16 mouse cellular contexts compared by ENCODE assay signal in the genomic region with DNA sequence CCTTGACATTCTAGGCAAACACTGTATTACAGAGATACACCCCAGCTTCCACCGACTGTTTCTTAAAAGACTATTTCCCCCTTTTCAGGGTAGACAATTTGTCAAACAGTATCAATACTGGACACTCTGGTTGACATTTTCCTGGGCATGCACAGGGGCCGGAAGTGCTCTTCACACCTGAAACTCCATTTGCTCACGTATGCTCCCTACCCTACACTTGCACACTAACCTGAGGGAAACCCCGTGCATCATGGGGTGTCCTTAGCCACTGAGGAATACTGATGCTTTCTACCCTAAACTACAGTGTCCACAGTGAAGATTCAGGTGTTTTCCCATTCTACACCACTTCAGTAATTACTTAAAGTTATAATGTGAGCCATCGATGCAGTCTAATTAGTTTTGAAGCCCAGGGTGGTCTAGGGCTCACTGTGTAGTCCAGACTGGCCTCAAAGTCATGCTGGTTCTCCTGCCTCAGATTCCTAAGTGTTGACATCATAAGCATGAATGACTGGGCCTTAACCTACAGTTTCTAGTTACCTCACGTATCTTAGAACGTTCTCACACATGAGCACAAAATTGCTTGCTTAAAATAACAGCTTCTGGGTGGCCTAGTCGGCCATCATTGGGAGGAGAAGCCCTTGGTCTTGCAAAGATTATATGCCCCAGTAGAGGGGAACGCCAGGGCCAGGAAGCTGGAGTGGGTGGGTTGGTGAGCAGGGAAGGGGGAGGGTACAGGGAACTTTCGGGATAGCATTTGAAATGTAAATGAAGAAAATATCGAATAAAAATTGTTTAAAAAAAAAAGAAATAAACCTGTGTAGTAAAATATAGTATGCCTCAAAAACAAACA. TPM values are rescaled to one million over a fixed set of nuclear protein-coding genes. Genes with fewer than 3 reads are reported as not detected.
DNase-seq lines count a peak whose midpoint lies in the region; ATAC-seq and TF ChIP-seq lines count a peak whose summit lies in the region.
"Had no signal": no experiment of that assay in that cellular context is flagged by ENCODE, and none has a peak within 500 bp of the region (broad histone marks: within the 10 kb centered on the region; RNA-seq: fewer than 3 reads in every experiment).

No protein-coding gene starts in this region.

- H3K79me2 ChIP-seq in myocyte (ENCODE audit: control insufficient read depth, insufficient read depth) = no peaks in the 10 kb centered on the region

- TF ChIP-seq POLR2A in myocyte (IDR thresholded peaks at IDR 0.05; ENCODE audit: insufficient read length, low read depth) = no peak

- peak overlapping the region; percentile 83 for H3K27ac ChIP-seq in heart, embryonic 16.5 days (ENCODE audit: low read length)
- H3K27ac ChIP-seq in lung, embryonic 14.5 days (ENCODE audit: low read depth) = no peak overlapping the region
- H3K27ac ChIP-seq: intestine, embryonic 15.5 days; neural tube, embryonic 12.5 days had no signal

- DNase-seq in heart, postnatal 14 days = no peak
- DNase-seq in lung, embryonic 14.5 days = peak; percentile 11
- DNase-seq in lung, postnatal 10 days = no peak
- peak; percentile 75 for DNase-seq in R1 (ENCODE audit: low read depth, low spot score)

- H3K9ac ChIP-seq in heart, embryonic 16.5 days (ENCODE audit: low read length) = no peak overlapping the region; the same call in 1 of the 2 replicates
- H3K9ac ChIP-seq in lung, embryonic 14.5 days = no peak overlapping the region
- H3K9ac ChIP-seq: intestine, embryonic 15.5 days; neural tube, embryonic 12.5 days; stomach, embryonic 15.5 days had no signal

- H3ac ChIP-seq in myocyte (ENCODE audit: control insufficient read depth, insufficient read length) = no peak overlapping the region

- intact Hi-C loops in heart, postnatal 14 days (cut with DNase I) = no loop called here

- H3K4me1 ChIP-seq in heart, embryonic 16.5 days (ENCODE audit: control insufficient read depth, insufficient read depth, low read length) = peaks cover 34% of the 10 kb centered on the region
- H3K4me1 ChIP-seq in lung, embryonic 14.5 days (ENCODE audit: insufficient read depth) = peaks cover 6% of the 10 kb centered on the region; the same call in 1 of the 2 replicates
- H3K4me1 ChIP-seq: intestine, embryonic 15.5 days; neural tube, embryonic 12.5 days; stomach, embryonic 15.5 days had no signal

- no peaks in the 10 kb centered on the region for H3K9me3 ChIP-seq in heart, embryonic 16.5 days (replicated peaks; ENCODE audit: control insufficient read depth, low read length)
- H3K9me3 ChIP-seq in lung, embryonic 14.5 days (ENCODE audit: low read depth, low read length) = no peaks in the 10 kb centered on the region
- H3K9me3 ChIP-seq: intestine, embryonic 15.5 days; neural tube, embryonic 12.5 days; stomach, embryonic 15.5 days had no signal

- no peak overlapping the region for H3K4me3 ChIP-seq in heart, embryonic 16.5 days (ENCODE audit: low read length)
- no peak overlapping the region for H3K4me3 ChIP-seq in lung, embryonic 14.5 days (ENCODE audit: low read depth, low read length)
- no peak overlapping the region for H3K4me3 ChIP-seq in myocyte
- H3K4me3 ChIP-seq: erythroblast, embryonic 14.5 days; intestine, embryonic 15.5 days; neural tube, embryonic 12.5 days; stomach, embryonic 15.5 days had no signal

- TF ChIP-seq CTCF in lung, embryonic 14.5 days (IDR thresholded peaks at IDR 0.05; ENCODE audit: low read depth) = no peak

- H3K4me2 ChIP-seq in heart, embryonic 16.5 days (ENCODE audit: low read depth, low read length) = no peak overlapping the region
- H3K4me2 ChIP-seq in lung, embryonic 14.5 days = no peak overlapping the region
- peak overlapping the region; percentile 36 for H3K4me2 ChIP-seq in myocyte (ENCODE audit: low read depth)
- H3K4me2 ChIP-seq: intestine, embryonic 15.5 days; neural tube, embryonic 12.5 days; stomach, embryonic 15.5 days had no signal

- no peaks in the 10 kb centered on the region for H3K27me3 ChIP-seq in heart, embryonic 16.5 days (ENCODE audit: control insufficient read depth, insufficient read depth, low read length)
- H3K27me3 ChIP-seq in lung, embryonic 14.5 days (ENCODE audit: insufficient read depth, low read length) = no peaks in the 10 kb centered on the region
- no peaks in the 10 kb centered on the region for H3K27me3 ChIP-seq in myocyte (ENCODE audit: control insufficient read depth, insufficient read depth, insufficient read length)
- H3K27me3 ChIP-seq: intestine, embryonic 15.5 days; neural tube, embryonic 12.5 days; stomach, embryonic 15.5 days had no signal

- ATAC-seq in heart, embryonic 16.5 days (replicated peaks; ENCODE audit: extremely low read depth, insufficient read depth, low FRiP score) = no peak
- ATAC-seq in lung, embryonic 14.5 days (ENCODE audit: insufficient read depth) = peak; percentile 35; the same call in 1 of the 2 replicates
- ATAC-seq in erythroid progenitor cell, adult 5-6 weeks (replicated peaks; ENCODE audit: low FRiP score, poor library complexity, severe bottlenecking) = no peak

- H3K36me3 ChIP-seq in heart, embryonic 16.5 days (ENCODE audit: control insufficient read depth, insufficient read depth) = no peaks in the 10 kb centered on the region
- H3K36me3 ChIP-seq in lung, embryonic 14.5 days (ENCODE audit: insufficient read depth) = no peaks in the 10 kb centered on the region
- no peaks in the 10 kb centered on the region for H3K36me3 ChIP-seq in myocyte (ENCODE audit: control insufficient read depth, insufficient read depth)
- H3K36me3 ChIP-seq: intestine, embryonic 15.5 days; neural tube, embryonic 12.5 days; stomach, embryonic 15.5 days had no signal

- WGBS in heart, embryonic 16.5 days = 57% methylated on average over 11 of the region's 11 CpGs
- WGBS in lung, embryonic 14.5 days = 67% methylated on average over 11 of the region's 11 CpGs

TF ChIP-seq in myocyte, 11 proteins besides CTCF, POLR2A, EP300 and RAD21:
- no peak for TF ChIP-seq MAX (IDR thresholded peaks at IDR 0.05; ENCODE audit: low read depth)
- no peak for TF ChIP-seq TCF12 (IDR thresholded peaks at IDR 0.05; ENCODE audit: insufficient read depth, poor library complexity, severe bottlenecking)
- no peak for TF ChIP-seq REST (IDR thresholded peaks at IDR 0.05; ENCODE audit: insufficient read depth, insufficient read length)

RNA-seq across cellular contexts. Expression of gene Kat2b, which starts 30.5 kb away (rescaled TPM):
- polyA plus RNA-seq in heart, embryonic 16.5 days (2015; fragmentation: Nextera tagmentation; extraction: Ambion mirVana) = 10.7 and 12.1 TPM in 2 replicates
- 10 to 100 TPM; 73.5 to 91.5 TPM for total RNA-seq in heart, postnatal 14 days (2021)
- 5.2 and 5.6 TPM in 2 replicates for polyA plus RNA-seq in lung, embryonic 14.5 days (2014; fragmentation: Nextera tagmentation; extraction: Ambion mirVana)
- 4.2 TPM for polyA plus RNA-seq in myocyte (2012; fragmentation: generic; extraction: Trizol)
- 64.5 and 72.1 TPM in 2 replicates for total RNA-seq in erythroid progenitor cell, adult 5-6 weeks (2015; ENCODE audit: low replicate concordance)
- total RNA-seq in erythroid progenitor cell, adult 5-6 weeks (2017; ENCODE audit: low replicate concordance) = 29.3 and 63.5 TPM in 2 replicates

RNA-seq across cellular contexts. Expression of gene Pp2d1, which starts 57.9 kb away (rescaled TPM):
- polyA plus RNA-seq in heart, embryonic 16.5 days (2015; fragmentation: Nextera tagmentation; extraction: Ambion mirVana) = 0.07 and 0.14 TPM in 2 replicates
- total RNA-seq in heart, postnatal 14 days (2021) = not detected
- 0.25 and 0.51 TPM in 2 replicates for polyA plus RNA-seq in lung, embryonic 14.5 days (2014; fragmentation: Nextera tagmentation; extraction: Ambion mirVana)
- polyA plus RNA-seq in myocyte (2012; fragmentation: generic; extraction: Trizol) = 0.12 TPM
- total RNA-seq in erythroid progenitor cell, adult 5-6 weeks (2015; ENCODE audit: low replicate concordance) = not detected in 2 replicates
- total RNA-seq in erythroid progenitor cell, adult 5-6 weeks (2017; ENCODE audit: low replicate concordance) = not detected in 2 replicates
- total RNA-seq: adrenal gland, adult 18-20 months; common myeloid progenitor, adult 5-6 weeks; gastrocnemius, postnatal 10 days had no signal
- polyA plus RNA-seq: erythroblast, embryonic 14.5 days; liver, adult 2 months; urinary bladder, adult 2 months had no signal

Comparison
In these comparisons a context has a peak if more than half of its experiments do, and no peak if none do; other contexts are left out.
1. DNase-seq: peak in lung, embryonic 14.5 days (single experiment) and R1 (single experiment); none in heart, postnatal 14 days (0 of 2) and lung, postnatal 10 days (single experiment).